Mouse (Mus musculus) hindbrain, embryonic 14.5 days (tissue): Measurements from ENCODE around the gene Srpx. TPM values are rescaled to one million over a fixed set of nuclear protein-coding genes. Genes with fewer than 3 reads are reported as not detected.

Experiments
- ATAC-seq: fragments of 200-750 bp; cut with Nextera tagmentation; 2 replicates; pipeline ENCODE4 v1.8.0; 2017; ENCODE audit warnings: moderate number of reproducible peaks, mild to moderate bottlenecking, moderate TSS enrichment, moderate library complexity; ENCODE audit not compliant: low FRiP score
- DNase-seq: peaks from one replicate; pipeline ENCODE4 v3.0.0-alpha.2; 2015; ENCODE audit warnings: low spot score
- H3K27ac ChIP-seq: fragments of 300-500 bp; sonication (generic); 2 replicates; pipeline ENCODE4 v1.5.1; 2014; ENCODE audit warnings: mild to moderate bottlenecking, moderate library complexity
- H3K27me3 ChIP-seq: fragments of 300-500 bp; sonication (generic); 2 replicates; pipeline ENCODE4 v1.6.1; 2014; ENCODE audit warnings: mild to moderate bottlenecking, low read length, mixed read lengths; ENCODE audit not compliant: control insufficient read depth, insufficient read depth
- H3K36me3 ChIP-seq: fragments of 300-500 bp; sonication (generic); replicated peaks from 2 replicates; pipeline ENCODE4 v1.6.1; 2014; ENCODE audit not compliant: control insufficient read depth, insufficient read depth
- H3K4me1 ChIP-seq: fragments of 300-500 bp; sonication (generic); replicated peaks from 2 replicates; pipeline ENCODE4 v1.6.1; 2014; ENCODE audit warnings: antibody characterized with exemption, low read length, mixed read lengths; ENCODE audit not compliant: control insufficient read depth, insufficient read depth
- H3K4me2 ChIP-seq: fragments of 300-500 bp; sonication (generic); replicated peaks from 2 replicates; pipeline ENCODE4 v1.6.1; 2014; ENCODE audit warnings: mild to moderate bottlenecking, moderate library complexity
- H3K4me3 ChIP-seq: fragments of 300-500 bp; sonication (generic); replicated peaks from 2 replicates; pipeline ENCODE4 v1.5.1; 2014; ENCODE audit warnings: mild to moderate bottlenecking, low read length
- H3K9ac ChIP-seq: fragments of 300-500 bp; sonication (generic); 2 replicates; pipeline ENCODE4 v1.6.1; 2014
- H3K9me3 ChIP-seq: fragments of 300-500 bp; sonication (generic); 2 replicates; pipeline ENCODE4 v1.6.1; 2016; ENCODE audit warnings: low read length; ENCODE audit not compliant: control insufficient read depth
- WGBS: fragments of 180-500 bp; shearing (Covaris S2); extraction: QIAGEN DNeasy Blood & Tissue Kit; methylation state at CpG from one replicate; pipeline ENCODE4 v1.1.7; 2014; 5-methylcytosine and 5-hydroxymethylcytosine counted together
- polyA plus RNA-seq: library from polyadenylated mRNA; unstranded; fragments of >200 nt; fragmentation: Nextera tagmentation; extraction: Ambion mirVana; gene quantifications from 2 replicates; pipeline ENCODE4 v1.2.1, GENCODE M21; 2014

Gene Srpx
- polyA plus RNA-seq, 1 experiment from 2014 or later = 3.8 TPM

DNA sequence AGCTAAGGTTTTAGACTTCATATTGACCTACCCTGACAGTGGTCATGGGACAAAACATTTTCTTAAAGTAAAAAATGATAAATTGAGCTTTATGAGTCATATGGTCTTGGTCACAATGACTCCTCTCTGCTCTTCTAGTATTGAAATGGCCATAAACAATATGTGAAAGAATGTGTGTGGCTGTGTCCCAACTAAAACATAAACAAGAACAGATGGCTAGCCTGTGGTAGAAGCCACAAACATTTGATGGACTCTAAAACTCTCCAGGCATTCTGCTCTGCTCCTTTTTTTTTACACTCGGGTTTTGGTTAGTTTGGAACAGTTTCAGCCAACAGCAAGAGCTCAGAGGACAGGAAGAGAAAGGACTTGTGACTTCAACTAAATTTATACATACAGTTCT is 111.6 kb downstream of the Srpx start:
- no peaks in the 10 kb centered on the region for H3K27me3 ChIP-seq
- H3K4me2 ChIP-seq = no peak overlapping the region
- H3K9me3 ChIP-seq = no peaks in the 10 kb centered on the region
- no peaks in the 10 kb centered on the region for H3K4me1 ChIP-seq
- ATAC-seq = no peak
- 53% methylated on average over 1 of the region's 1 CpGs for WGBS
- no peak overlapping the region for H3K9ac ChIP-seq
- no peak overlapping the region for H3K27ac ChIP-seq
- DNase-seq = no peak
- H3K36me3 ChIP-seq = no peaks in the 10 kb centered on the region
- no peak overlapping the region for H3K4me3 ChIP-seq

GRCm38 (mm10) chrX:10000718-10001117 is 116.8 kb downstream of the Srpx start:
- 63% methylated on average over 1 of the region's 1 CpGs for WGBS
- no peak overlapping the region for H3K9ac ChIP-seq
- no peaks in the 10 kb centered on the region for H3K4me1 ChIP-seq
- H3K36me3 ChIP-seq = no peaks in the 10 kb centered on the region
- no peak overlapping the region for H3K4me3 ChIP-seq
- no peak overlapping the region for H3K27ac ChIP-seq
- no peaks in the 10 kb centered on the region for H3K9me3 ChIP-seq
- ATAC-seq (no peak), DNase-seq (no peak)
- H3K27me3 ChIP-seq = no peaks in the 10 kb centered on the region
- no peak overlapping the region for H3K4me2 ChIP-seq

Other genes starting within 250 kb of the Srpx start
- gene Sytl5, start 232.1 kb downstream of the Srpx start, polyA plus RNA-seq = 0.44 and 0.56 TPM in 2 replicates
- 31.7 and 32.9 TPM in 2 replicates for gene Rpgr, start 99.2 kb upstream of the Srpx start, polyA plus RNA-seq
- gene Otc, start 134.6 kb upstream of the Srpx start, polyA plus RNA-seq = not detected in 2 replicates